Mouse (Mus musculus) cerebellum, postnatal 4 days (tissue): ENCODE results near the gene Esrp2.

ENCODE experiments used
- DNase-seq, 2 experiments: peaks; one replicate each; pipeline ENCODE4 v3.0.0; 2022; ENCODE audit warnings: low spot score in 2 of 2, mixed read lengths in 1 of 2

Esrp2 gene

GRCm38 (mm10) chr8:106123443-106123842 is 13.3 kb downstream of the Esrp2 start:
- no peak for DNase-seq

GRCm38 (mm10) chr8:106115897-106116296 is 20.9 kb downstream of the Esrp2 start:
- DNase-seq, result peak in 1 of 2 experiments; percentile 39

- DNase-seq, result no peak
Observed at GRCm38 (mm10) chr8:106112514-106112913, 24.3 kb downstream of the Esrp2 start.

- DNase-seq, result no peak
Observed at GRCm38 (mm10) chr8:106112041-106112440, 24.7 kb downstream of the Esrp2 start.

DNA sequence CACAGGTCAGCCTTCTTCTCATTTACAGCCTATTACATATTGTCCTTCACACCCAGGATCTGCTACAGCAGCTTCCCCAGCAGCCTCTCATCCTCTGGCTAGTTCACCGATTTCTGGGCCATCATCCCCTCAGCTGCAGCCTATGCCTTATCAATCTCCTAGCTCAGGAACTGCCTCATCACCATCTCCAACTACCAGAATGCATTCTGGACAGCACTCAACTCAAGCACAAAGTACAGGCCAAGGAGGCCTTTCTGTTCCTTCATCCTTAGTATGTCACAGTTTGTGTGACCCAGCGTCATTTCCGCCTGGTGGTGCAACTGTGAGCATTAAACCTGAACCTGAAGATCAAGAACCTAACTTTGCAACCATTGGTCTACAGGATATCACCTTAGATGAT is 28.0 kb downstream of the Esrp2 start:
- peak; percentile 14 to 26 for DNase-seq

- peak; percentile 21 to 28 for DNase-seq
Observed at GRCm38 (mm10) chr8:106108080-106108479, 28.7 kb downstream of the Esrp2 start.

DNA sequence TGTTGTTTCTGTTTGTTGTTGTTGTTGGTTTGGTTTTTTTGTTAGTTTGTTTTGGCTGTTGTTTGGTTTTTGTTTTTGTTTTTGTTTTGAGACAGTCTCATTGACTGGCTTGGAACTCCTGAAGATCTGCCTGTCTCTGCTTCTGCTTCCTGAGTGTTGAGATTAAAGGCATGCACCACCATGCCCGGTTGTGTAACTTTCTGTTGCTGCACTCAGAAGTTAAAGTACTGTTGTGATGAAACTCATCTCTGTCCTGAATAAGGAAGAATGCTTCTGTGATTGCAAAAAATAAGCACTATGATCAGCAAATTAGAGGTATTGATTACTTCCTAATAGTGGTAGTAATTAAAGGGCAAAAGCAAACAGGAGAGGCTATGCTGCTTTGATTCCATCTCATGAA is 30.6 kb downstream of the Esrp2 start:
- DNase-seq, result no peak

GRCm38 (mm10) chr8:106103888-106104287 is 32.9 kb downstream of the Esrp2 start:
- no peak for DNase-seq

DNA sequence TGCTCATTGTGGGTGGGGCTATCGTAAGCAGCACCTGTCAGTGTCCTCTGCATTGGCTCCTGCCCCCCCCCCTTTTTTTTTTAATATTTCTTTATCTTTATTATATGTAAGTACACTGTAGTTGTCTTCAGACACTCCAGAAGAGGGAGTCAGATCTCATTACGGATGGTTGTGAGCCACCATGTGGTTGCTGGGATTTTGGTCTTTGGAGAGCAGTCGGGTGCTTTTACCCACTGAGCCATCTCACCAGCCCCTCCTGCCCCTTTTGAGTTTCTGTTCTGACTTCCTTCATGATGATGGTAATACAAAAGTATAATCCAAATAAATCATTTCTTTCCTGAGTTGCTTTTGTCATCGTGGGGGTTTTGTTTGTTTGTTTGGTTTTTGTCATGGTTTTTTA is 34.5 kb downstream of the Esrp2 start:
- no peak for DNase-seq
